Mouse (Mus musculus): ENCODE data around the gene Mgll.

Mgll gene

GRCm38 (mm10) chr6:88724313-88725195 is at the start of gene Mgll:
Mgll (plus strand) TSS chr6:88724412.
- peak; percentile 73 for DNase-seq (ENCODE audit: low spot score)

GRCm38 (mm10) chr6:88675815-88676214 is 48.4 kb upstream of the Mgll start:
- DNase-seq (ENCODE audit: low spot score) = no peak

GRCm38 (mm10) chr6:88676753-88677736 is 47.2 kb upstream of the Mgll start:
- DNase-seq (ENCODE audit: low spot score) = no peak

DNA sequence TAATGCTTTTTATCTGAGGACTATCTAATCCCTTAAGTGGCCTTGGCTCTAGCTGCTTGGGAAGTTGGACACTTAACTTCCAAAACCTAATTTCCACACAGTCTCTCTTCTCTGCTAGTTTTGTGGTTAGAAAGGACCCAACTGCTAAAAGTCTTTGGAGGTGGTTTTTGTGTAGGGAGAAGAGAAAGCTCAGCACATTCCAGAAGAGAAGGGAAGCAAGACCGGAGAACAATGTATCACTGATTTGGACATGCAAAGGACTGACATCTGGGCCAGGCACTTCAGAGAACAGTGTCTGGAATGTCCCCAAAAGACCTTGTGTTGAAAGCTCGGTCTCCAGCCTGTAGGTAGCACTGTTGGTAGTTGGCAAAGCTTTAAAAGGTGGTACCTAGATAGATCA is 46.5 kb upstream of the Mgll start:
- DNase-seq (ENCODE audit: low spot score) = no peak

DNA sequence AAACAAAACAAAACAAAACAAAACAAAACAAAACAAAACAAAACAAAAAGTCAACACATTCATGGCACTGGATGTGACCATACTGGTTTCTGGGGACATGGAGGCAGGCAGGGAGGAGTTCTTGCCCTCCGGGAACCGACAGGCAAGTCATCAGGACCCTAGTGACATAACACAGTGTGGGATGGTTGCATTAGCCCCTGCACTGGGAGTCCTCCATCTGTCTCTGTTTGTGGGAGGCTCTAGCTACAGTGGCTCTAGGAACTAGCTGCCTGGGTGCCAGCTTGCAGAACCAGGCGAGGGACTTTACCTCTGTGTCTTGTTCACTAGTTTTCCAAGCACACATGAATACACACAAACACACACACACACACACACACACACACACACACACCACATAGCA is 43.2 kb upstream of the Mgll start:
- no peak for DNase-seq (ENCODE audit: low spot score)

- peak; percentile 7 for DNase-seq (ENCODE audit: low spot score)
These were observed 40.7 kb upstream of the Mgll start for GRCm38 (mm10) chr6:88683380-88684053.

- no peak for DNase-seq (ENCODE audit: low spot score)
These were observed 36.0 kb upstream of the Mgll start for GRCm38 (mm10) chr6:88688171-88688570.

- DNase-seq (ENCODE audit: low spot score) = no peak
These were observed 35.5 kb upstream of the Mgll start for GRCm38 (mm10) chr6:88688712-88689111.

GRCm38 (mm10) chr6:88690211-88690610 is 34.0 kb upstream of the Mgll start:
- DNase-seq (ENCODE audit: low spot score) = no peak

DNA sequence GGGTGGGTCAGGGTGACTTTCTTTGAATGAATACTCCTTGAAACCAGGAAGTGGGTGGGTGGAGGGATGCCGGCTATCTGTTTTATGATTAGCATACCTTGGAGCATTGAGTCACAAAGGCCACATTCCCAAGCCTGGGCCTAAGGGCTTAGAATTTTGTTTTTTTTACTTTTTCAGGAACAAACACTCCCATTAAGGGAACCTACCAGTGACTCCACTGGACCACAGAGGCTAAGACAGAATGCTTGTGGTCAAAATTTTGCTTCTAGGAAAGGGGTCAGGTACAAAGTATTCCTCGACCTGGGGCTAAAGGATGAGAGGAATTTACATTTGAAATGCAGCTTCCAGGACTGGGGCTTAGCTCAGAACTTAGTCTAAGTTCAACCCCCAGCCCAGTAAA is 32.9 kb upstream of the Mgll start:
- no peak for DNase-seq (ENCODE audit: low spot score)

DNA sequence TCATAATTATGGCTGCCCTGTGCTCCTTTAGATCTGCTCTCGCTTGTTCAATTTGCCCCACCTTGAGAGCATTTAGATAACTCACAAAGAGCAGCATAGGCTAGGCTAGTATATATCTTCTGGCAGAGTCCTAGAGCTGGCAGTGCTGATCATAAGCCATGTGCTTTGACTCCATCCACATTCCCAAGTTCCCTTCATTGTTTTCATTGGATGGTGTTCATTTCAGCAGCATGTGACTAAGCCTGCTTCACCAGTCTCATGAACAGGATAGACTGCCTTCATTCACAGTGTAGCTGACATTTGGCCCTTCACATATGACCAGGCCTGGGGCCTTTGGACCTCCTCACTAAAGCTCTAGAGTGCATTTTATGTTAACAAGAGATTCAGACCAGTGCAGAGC is 21.3 kb upstream of the Mgll start:
- DNase-seq (ENCODE audit: low spot score) = no peak

DNA sequence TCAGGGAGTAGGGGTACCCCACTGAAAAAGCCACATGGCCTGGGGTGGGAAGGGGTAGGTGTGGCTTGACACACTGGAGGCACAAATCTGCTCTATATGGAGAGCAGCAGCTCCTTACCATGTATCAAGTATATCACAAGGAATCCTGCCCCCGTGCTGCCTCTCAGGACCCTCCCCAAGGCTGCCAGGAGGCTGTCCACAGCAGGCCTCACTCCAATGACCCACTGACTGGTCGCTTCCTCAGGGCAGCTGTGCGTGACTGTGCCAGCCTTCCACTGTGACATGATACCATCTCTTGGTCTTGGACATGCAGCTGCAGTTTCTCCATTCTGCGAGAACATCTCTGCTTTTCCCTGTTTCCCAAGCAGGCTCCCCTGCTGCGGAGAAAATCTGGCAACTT is 20.5 kb upstream of the Mgll start:
- DNase-seq (ENCODE audit: low spot score) = no peak

GRCm38 (mm10) chr6:88708401-88709278 is 15.6 kb upstream of the Mgll start:
- no peak for DNase-seq (ENCODE audit: low spot score)

DNA sequence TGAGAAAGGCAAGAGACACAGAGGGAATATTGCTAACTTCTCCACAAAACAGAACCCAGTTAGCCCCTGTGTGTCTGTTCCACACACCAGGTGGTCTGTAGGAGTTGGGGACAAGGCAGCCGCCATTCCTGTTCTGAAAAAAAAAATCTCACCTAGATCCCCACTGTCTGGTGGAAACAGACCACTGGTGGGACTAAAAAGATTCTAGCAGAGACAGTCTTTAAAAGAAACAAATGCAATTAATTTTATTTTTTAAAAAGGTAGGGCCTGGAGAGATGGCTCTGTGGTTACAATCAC is 15.0 kb upstream of the Mgll start:
- no peak for DNase-seq (ENCODE audit: low spot score)

DNA sequence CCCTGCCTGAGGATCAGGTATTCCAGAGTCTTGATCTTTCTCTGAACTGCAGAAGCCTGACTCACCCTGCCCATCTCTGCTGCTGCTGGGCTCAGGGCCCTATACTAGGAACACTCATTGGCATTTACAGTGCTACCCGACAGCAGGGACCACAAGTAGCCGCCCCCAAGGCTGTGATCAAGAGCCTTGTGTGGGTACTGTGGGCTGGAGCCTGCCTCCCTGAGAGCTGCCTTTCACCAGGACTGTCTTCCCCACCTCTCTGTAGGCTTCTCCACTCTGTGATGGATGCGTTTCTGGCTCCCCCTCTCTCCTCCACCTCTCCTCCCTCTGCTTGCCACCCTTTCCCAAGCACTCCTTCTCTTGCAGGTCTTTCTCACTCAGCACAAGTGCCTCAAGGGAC is 12.9 kb upstream of the Mgll start:
- no peak for DNase-seq (ENCODE audit: low spot score)

DNA sequence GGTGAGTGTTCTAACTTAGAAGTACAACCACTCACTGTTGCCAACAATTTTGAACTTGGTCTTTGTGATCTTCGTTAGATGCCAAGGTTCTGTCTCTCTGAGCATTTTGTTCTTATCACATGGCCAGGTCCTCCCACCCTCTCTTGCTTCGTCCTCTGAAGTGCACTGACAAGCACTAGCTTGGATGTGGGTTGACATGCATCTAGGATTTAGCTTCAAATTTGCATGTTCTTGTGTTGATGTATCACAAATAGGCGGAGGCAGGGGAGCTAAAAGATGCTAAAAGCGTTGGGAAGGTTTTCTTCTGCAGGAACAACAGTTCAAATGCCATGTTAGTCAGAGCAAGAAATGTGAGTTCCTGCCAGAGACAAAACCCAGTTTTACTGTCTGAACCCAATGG is 12.1 kb upstream of the Mgll start:
- no peak for DNase-seq (ENCODE audit: low spot score)

DNA sequence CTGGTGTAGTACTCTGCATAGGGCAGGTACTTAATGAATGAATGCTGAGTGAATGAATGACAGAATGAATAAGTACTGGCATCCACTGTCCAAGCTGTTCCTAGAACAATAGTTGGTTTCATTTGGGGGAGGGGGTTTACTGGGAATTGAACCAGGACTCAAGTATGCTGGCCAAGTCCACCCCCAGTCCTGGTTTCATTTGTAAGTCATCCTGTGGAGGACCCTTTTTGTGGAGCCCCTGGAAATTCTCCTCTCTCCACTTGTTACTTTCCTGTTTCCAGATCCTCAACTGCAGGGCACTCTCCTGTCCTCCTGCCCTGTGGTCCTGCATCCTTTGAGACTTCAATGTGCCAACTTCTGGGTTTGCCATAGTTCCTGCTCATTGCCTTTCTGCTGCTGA is 10.9 kb upstream of the Mgll start:
- no peak for DNase-seq (ENCODE audit: low spot score)

GRCm38 (mm10) chr6:88714200-88714674 is 10.0 kb upstream of the Mgll start:
- no peak for DNase-seq (ENCODE audit: low spot score)

DNA sequence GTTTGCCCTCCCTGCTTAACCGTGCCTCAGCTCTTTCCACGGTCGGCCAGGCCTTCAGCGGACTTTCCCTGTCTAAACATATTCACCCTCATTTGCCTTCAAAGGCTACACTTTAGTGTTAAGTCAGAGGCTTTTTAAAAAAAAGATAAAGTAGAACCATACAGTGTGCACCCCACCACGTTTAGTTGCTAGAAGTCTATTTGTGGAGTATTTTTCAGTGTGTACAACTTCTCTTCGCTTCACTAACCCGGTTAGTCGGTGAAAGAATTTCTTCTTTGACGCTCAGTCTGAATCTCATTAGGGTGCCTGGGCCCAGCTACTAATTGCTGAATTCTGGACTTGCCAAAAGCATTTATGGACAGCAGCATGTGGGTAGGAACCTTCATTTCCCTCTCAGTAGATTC is 8.8 kb upstream of the Mgll start:
- DNase-seq (ENCODE audit: low spot score) = peak; percentile 76

- DNase-seq (ENCODE audit: low spot score) = peak; percentile 25
These were observed 8.2 kb upstream of the Mgll start for GRCm38 (mm10) chr6:88715966-88716365.

All from retina, embryonic 14.5 days (tissue).